Mouse (Mus musculus) MEL (cell line): ENCODE data around the gene Gon7. TPM values are rescaled to one million over a fixed set of nuclear protein-coding genes. Genes with fewer than 3 reads are reported as not detected.

Source experiments
- DNase-seq: peaks from one replicate; pipeline ENCODE4 v3.0.0; 2011; ENCODE audit warnings: low read depth, low spot score
- H3K27ac ChIP-seq: 2 replicates; pipeline ENCODE4 v1.5.1; 2012; ENCODE audit warnings: low read depth, mild to moderate bottlenecking, control low read depth, low read length, moderate library complexity; ENCODE audit not compliant: control insufficient read depth
- H3K27me3 ChIP-seq, 2 experiments: fragments of 150-350 bp in 1 of 2; sonication (generic) in 1 of 2; 2 replicates each; pipeline ENCODE4 v1.6.1; 2012; ENCODE audit warnings: low read length in 2 of 2, mild to moderate bottlenecking in 2 of 2, improper control_type of control experiment in 1 of 2, moderate library complexity in 1 of 2; ENCODE audit not compliant: insufficient read depth in 2 of 2, control insufficient read depth in 1 of 2
- H3K36me3 ChIP-seq, 2 experiments: 2 replicates each; pipeline ENCODE4 v1.6.1; 2012 to 2014; ENCODE audit warnings: low read length in 2 of 2, improper control_type of control experiment in 1 of 2, inconsistent platforms in 1 of 2, mild to moderate bottlenecking in 1 of 2; ENCODE audit not compliant: insufficient read depth in 2 of 2, control insufficient read depth in 1 of 2
- H3K4me1 ChIP-seq, 2 experiments: fragments of 150-350 bp in 1 of 2; sonication (generic) in 1 of 2; 2 replicates each; pipeline ENCODE4 v1.6.1; 2012; ENCODE audit warnings: low read length in 2 of 2, improper control_type of control experiment in 1 of 2, mild to moderate bottlenecking in 1 of 2; ENCODE audit not compliant: insufficient read depth in 2 of 2, control insufficient read depth in 1 of 2
- H3K4me3 ChIP-seq, 2 experiments: fragments of 150-350 bp in 1 of 2; sonication (generic) in 1 of 2; 2 replicates each; pipeline ENCODE4 v1.5.1; 2012; ENCODE audit warnings: low read depth in 2 of 2, low read length in 2 of 2, mild to moderate bottlenecking in 2 of 2, moderate library complexity in 2 of 2, control low read depth in 1 of 2, improper control_type of control experiment in 1 of 2; ENCODE audit not compliant: control insufficient read depth in 1 of 2, insufficient read depth in 1 of 2
- H3K79me2 ChIP-seq: 2 replicates; pipeline ENCODE4 v1.6.1; 2012; ENCODE audit warnings: mild to moderate bottlenecking, low read length, moderate library complexity; ENCODE audit not compliant: control insufficient read depth, poor library complexity, insufficient read depth
- H3K9ac ChIP-seq: 2 replicates; pipeline ENCODE4 v1.6.1; 2012; ENCODE audit warnings: low read depth, mild to moderate bottlenecking, control low read depth, low read length, moderate library complexity; ENCODE audit not compliant: control insufficient read depth, poor library complexity, severe bottlenecking
- H3K9me3 ChIP-seq: fragments of 150-350 bp; sonication (generic); replicated peaks from 2 replicates; pipeline ENCODE4 v1.6.1; 2012; ENCODE audit warnings: mild to moderate bottlenecking, low read length, improper control_type of control experiment, moderate library complexity; ENCODE audit not compliant: insufficient read depth
- CHD1 ChIP-seq: IDR thresholded peaks from 2 replicates; pipeline ENCODE4 v1.6.1; 2012; ENCODE audit warnings: low read depth, mild to moderate bottlenecking, inconsistent platforms, low read length, improper control_type of control experiment
- CHD2 ChIP-seq: IDR thresholded peaks from 2 replicates; pipeline ENCODE4 v1.6.1; 2011; ENCODE audit warnings: low read length, improper control_type of control experiment
- CTCF ChIP-seq, 3 experiments: IDR thresholded peaks in 2 of 3; conservative IDR thresholded peaks in 1 of 3; 2 replicates each; pipeline ENCODE4 v1.5.1; 2011 to 2012; ENCODE audit warnings: low read length in 3 of 3, low read depth in 2 of 3, mild to moderate bottlenecking in 2 of 3, improper control_type of control experiment in 1 of 3, inconsistent platforms in 1 of 3, mixed read lengths in 1 of 3, moderate library complexity in 1 of 3; ENCODE audit not compliant: control insufficient read depth in 1 of 3, insufficient read depth in 1 of 3, poor library complexity in 1 of 3, severe bottlenecking in 1 of 3
- E2F4 ChIP-seq: IDR thresholded peaks from 2 replicates; pipeline ENCODE4 v1.6.1; 2011; ENCODE audit warnings: low read depth, low read length, improper control_type of control experiment, borderline replicate concordance
- ETS1 ChIP-seq: IDR thresholded peaks from 2 replicates; pipeline ENCODE4 v1.6.1; 2012; ENCODE audit warnings: low read depth, mild to moderate bottlenecking, inconsistent platforms, low read length, improper control_type of control experiment, moderate library complexity
- GABPA ChIP-seq: IDR thresholded peaks from 2 replicates; pipeline ENCODE4 v1.6.1; 2012; ENCODE audit warnings: low read depth, mild to moderate bottlenecking, inconsistent platforms, low read length, improper control_type of control experiment, moderate library complexity
- GATA1 ChIP-seq: IDR thresholded peaks from 2 replicates; pipeline ENCODE4 v1.6.1; 2011; ENCODE audit warnings: low read depth, low read length, improper control_type of control experiment
- HCFC1 ChIP-seq: IDR thresholded peaks from 2 replicates; pipeline ENCODE4 v1.6.1; 2012; ENCODE audit warnings: low read depth, mild to moderate bottlenecking, inconsistent platforms, low read length, improper control_type of control experiment, moderate library complexity
- JUND ChIP-seq: IDR thresholded peaks from 2 replicates; pipeline ENCODE4 v1.6.1; 2011; ENCODE audit warnings: low read depth, mild to moderate bottlenecking, improper control_type of control experiment, low read length
- KAT2A ChIP-seq: conservative IDR thresholded peaks from 2 replicates; pipeline ENCODE4 v1.6.1; 2012; ENCODE audit warnings: low read depth, low read length, improper control_type of control experiment, inconsistent platforms
- MAFK ChIP-seq: IDR thresholded peaks from 2 replicates; pipeline ENCODE4 v1.6.1; 2011; ENCODE audit warnings: low read depth, mild to moderate bottlenecking, low read length, improper control_type of control experiment, borderline replicate concordance
- MAX ChIP-seq: IDR thresholded peaks from 2 replicates; pipeline ENCODE4 v1.6.1; 2011; ENCODE audit warnings: low read length, improper control_type of control experiment
- MXI1 ChIP-seq: IDR thresholded peaks from 2 replicates; pipeline ENCODE4 v1.6.1; 2011; ENCODE audit warnings: mild to moderate bottlenecking, low read depth, low read length, improper control_type of control experiment
- MYB ChIP-seq: IDR thresholded peaks from 2 replicates; pipeline ENCODE4 v1.6.1; 2011; ENCODE audit warnings: mild to moderate bottlenecking, low read depth, low read length, improper control_type of control experiment
- MYC ChIP-seq: IDR thresholded peaks from 2 replicates; pipeline ENCODE4 v1.6.1; 2011; ENCODE audit warnings: low read depth, mild to moderate bottlenecking, low read length, improper control_type of control experiment, moderate library complexity
- NELFE ChIP-seq: IDR thresholded peaks from 2 replicates; pipeline ENCODE4 v1.6.1; 2011; ENCODE audit warnings: low read depth, low read length, improper control_type of control experiment
- NRF1 ChIP-seq: IDR thresholded peaks from 2 replicates; pipeline ENCODE4 v1.6.1; 2014; ENCODE audit warnings: low read depth, mild to moderate bottlenecking, inconsistent platforms, low read length, improper control_type of control experiment, moderate library complexity; ENCODE audit not compliant: poor library complexity, insufficient read depth, severe bottlenecking
- POLR2AphosphoS2 ChIP-seq: IDR thresholded peaks from 2 replicates; pipeline ENCODE4 v1.6.1; 2011; ENCODE audit warnings: low read length, improper control_type of control experiment
- POLR2AphosphoS5 ChIP-seq: IDR thresholded peaks from 2 replicates; pipeline ENCODE4 v1.6.1; 2012; ENCODE audit warnings: low read depth, borderline replicate concordance, mild to moderate bottlenecking, inconsistent platforms, low read length, moderate library complexity, mixed read lengths
- RAD21 ChIP-seq: IDR thresholded peaks from 2 replicates; pipeline ENCODE4 v1.6.1; 2011; ENCODE audit warnings: mild to moderate bottlenecking, low read depth, low read length, improper control_type of control experiment
- SIN3A ChIP-seq: IDR thresholded peaks from 2 replicates; pipeline ENCODE4 v1.6.1; 2012; ENCODE audit warnings: low read length, improper control_type of control experiment, inconsistent platforms
- TBP ChIP-seq: IDR thresholded peaks from 2 replicates; pipeline ENCODE4 v1.8.0; 2011; ENCODE audit warnings: low read depth, low read length, improper control_type of control experiment
- TCF12 ChIP-seq: IDR thresholded peaks from 2 replicates; pipeline ENCODE4 v1.6.1; 2014; ENCODE audit warnings: low read depth, mild to moderate bottlenecking, inconsistent platforms, low read length, improper control_type of control experiment, moderate library complexity
- USF1 ChIP-seq: IDR thresholded peaks from 2 replicates; pipeline ENCODE4 v1.6.1; 2014; ENCODE audit warnings: low read depth, mild to moderate bottlenecking, inconsistent platforms, low read length, improper control_type of control experiment, moderate library complexity
- ZC3H11A ChIP-seq: IDR thresholded peaks from 2 replicates; pipeline ENCODE4 v1.6.1; 2012; ENCODE audit warnings: low read depth, mild to moderate bottlenecking, inconsistent platforms, low read length, improper control_type of control experiment
- ZMIZ1 ChIP-seq: IDR thresholded peaks from 2 replicates; pipeline ENCODE4 v1.6.1; 2012; ENCODE audit warnings: low read depth, mild to moderate bottlenecking, inconsistent platforms, low read length, improper control_type of control experiment, moderate library complexity
- ZNF384 ChIP-seq: IDR thresholded peaks from 2 replicates; pipeline ENCODE4 v1.6.1; 2012; ENCODE audit warnings: low read depth, mild to moderate bottlenecking, inconsistent platforms, low read length, improper control_type of control experiment
- polyA plus RNA-seq, 2 experiments: library from polyadenylated mRNA; stranded (reverse) in 1 of 2; unstranded in 1 of 2; fragments of >175 nt in 1 of 2; fragments of >200 nt in 1 of 2; gene quantifications; 2 replicates each; pipeline versions ENCODE4 v1.2.1 to v1.2.4; 2012; ENCODE audit warnings: low replicate concordance in 2 of 2, low read depth in 1 of 2; ENCODE audit not compliant: insufficient read length in 2 of 2, insufficient read depth in 1 of 2, missing spikeins in 1 of 2
- total RNA-seq: library from RNA; depleted of rRNA; stranded (reverse); fragments of 300-350 nt; gene quantifications from 2 replicates; pipeline ENCODE4 v1.2.3, GENCODE M21; 2012

Gon7 gene
- total and polyA plus RNA-seq, 3 experiments: 31.3 to 129 (median 33.0) TPM

GRCm38 (mm10) chr12:102763696-102764095 lies 6.1 kb upstream of the Gon7 start:
- Histone ChIP-seq H3K27me3 (no peaks in the 10 kb centered on the region), H3K4me3 (no peak overlapping the region), H3K4me1 (peaks cover 0 to 4% of the 10 kb centered on the region in 2 experiments; a peak in 2 of 4 replicates), H3K9me3 (no peaks in the 10 kb centered on the region), H3K79me2 (peaks cover 14% of the 10 kb centered on the region), H3K9ac (no peak overlapping the region), H3K36me3 (peaks cover 9 to 21% of the 10 kb centered on the region in 2 experiments), H3K27ac (no peak overlapping the region)
- no peak for DNase-seq
- TF ChIP-seq POLR2AphosphoS2 (no peak), JUND (no peak), ZMIZ1 (no peak), CHD2 (no peak), MAFK (no peak), CHD1 (no peak), NRF1 (no peak), TBP (no peak), USF1 (no peak), MYC (no peak)

- no peaks in the 10 kb centered on the region for H3K27me3 ChIP-seq
- H3K27ac ChIP-seq: no peak overlapping the region
- H3K4me3 ChIP-seq: no peak overlapping the region
- TF ChIP-seq ZC3H11A: no peak
- TF ChIP-seq TCF12: no peak
- no peak for TF ChIP-seq TBP
- no peak for TF ChIP-seq ETS1
- no peak for TF ChIP-seq MAX
- TF ChIP-seq NRF1: no peak
- TF ChIP-seq GATA1: no peak
- TF ChIP-seq RAD21: no peak
- TF ChIP-seq E2F4: no peak
- no peak for TF ChIP-seq GABPA
- no peak for TF ChIP-seq CTCF (IDR thresholded peaks at IDR 0.05 in 2 of 3, conservative IDR thresholded peaks at IDR 0.05 in 1 of 3; ENCODE audit: control insufficient read depth in 1 of 3, insufficient read depth in 1 of 3, low read depth in 2 of 3, low read length in 3 of 3, poor library complexity in 1 of 3, severe bottlenecking in 1 of 3)
- TF ChIP-seq POLR2AphosphoS5: no peak
- TF ChIP-seq MYB: no peak
- TF ChIP-seq MXI1: no peak
- no peak for TF ChIP-seq NELFE
- TF ChIP-seq SIN3A: no peak
- no peak for TF ChIP-seq KAT2A
- TF ChIP-seq ZNF384: no peak
- no peak for TF ChIP-seq HCFC1
- H3K4me1 ChIP-seq: peaks cover 0 to 8% of the 10 kb centered on the region in 2 experiments; a peak in 2 of 4 replicates
- DNase-seq: no peak
- no peaks in the 10 kb centered on the region for H3K9me3 ChIP-seq
- H3K36me3 ChIP-seq: peaks cover 12 to 13% of the 10 kb centered on the region in 2 experiments
- peaks cover 32% of the 10 kb centered on the region for H3K79me2 ChIP-seq
- H3K9ac ChIP-seq: no peak overlapping the region
Measured at GRCm38 (mm10) chr12:102761668-102762067, 4.1 kb upstream of the Gon7 start.
